Mouse (Mus musculus) hindbrain, postnatal 0 days (tissue): ENCODE measurements around the gene Fam126b. TPM values are rescaled to one million over a fixed set of nuclear protein-coding genes. Genes with fewer than 3 reads are reported as not detected.
"Not testable (repeated sequence)": the region's sequence is repeated elsewhere in the genome, so short reads cannot be mapped to it uniquely, and the experiment has no call there.

Experiments used
- ATAC-seq: fragments of 200-750 bp; cut with Nextera tagmentation; 2 replicates; pipeline ENCODE4 v1.8.0; 2017; ENCODE audit warnings: mild to moderate bottlenecking, moderate TSS enrichment, moderate library complexity
- DNase-seq: peaks from one replicate; pipeline ENCODE4 v3.0.0-alpha.2; 2015; ENCODE audit warnings: low spot score
- H3K27ac ChIP-seq: fragments of 300-500 bp; sonication (generic); 2 replicates; pipeline ENCODE4 v1.5.1; 2014; ENCODE audit warnings: mild to moderate bottlenecking
- H3K27me3 ChIP-seq: fragments of 300-500 bp; sonication (generic); 2 replicates; pipeline ENCODE4 v1.6.1; 2014; ENCODE audit warnings: low read length, mixed read lengths; ENCODE audit not compliant: insufficient read depth
- H3K36me3 ChIP-seq: fragments of 300-500 bp; sonication (generic); 2 replicates; pipeline ENCODE4 v1.6.1; 2014; ENCODE audit warnings: low read length, mixed read lengths; ENCODE audit not compliant: insufficient read depth
- H3K4me1 ChIP-seq: fragments of 300-500 bp; sonication (generic); 2 replicates; pipeline ENCODE4 v1.6.1; 2014; ENCODE audit warnings: antibody characterized with exemption, low read length, mixed read lengths; ENCODE audit not compliant: insufficient read depth
- H3K4me2 ChIP-seq: fragments of 300-500 bp; sonication (generic); 2 replicates; pipeline ENCODE4 v1.6.1; 2014; ENCODE audit warnings: low read depth, mild to moderate bottlenecking, low read length, moderate library complexity, mixed read lengths
- H3K4me3 ChIP-seq: fragments of 300-500 bp; sonication (generic); 2 replicates; pipeline ENCODE4 v1.5.1; 2014; ENCODE audit warnings: low read length
- H3K9ac ChIP-seq: fragments of 300-500 bp; sonication (generic); replicated peaks from 2 replicates; pipeline ENCODE4 v1.6.1; 2014; ENCODE audit warnings: mild to moderate bottlenecking, low read length, moderate library complexity, mixed read lengths
- H3K9me3 ChIP-seq: fragments of 300-500 bp; sonication (generic); 2 replicates; pipeline ENCODE4 v1.6.1; 2016; ENCODE audit warnings: low read length, mixed read lengths
- CTCF ChIP-seq: IDR thresholded peaks from 2 replicates; pipeline ENCODE4 v1.5.1; 2016; ENCODE audit warnings: antibody characterized with exemption, control low read depth, low read depth
- WGBS: fragments of 180-500 bp; shearing (Covaris S2); extraction: QIAGEN DNeasy Blood & Tissue Kit; methylation state at CpG from one replicate; pipeline ENCODE4 v1.1.7; 2014; 5-methylcytosine and 5-hydroxymethylcytosine counted together
- polyA plus RNA-seq: library from polyadenylated mRNA; unstranded; fragments of >200 nt; fragmentation: Nextera tagmentation; extraction: Ambion mirVana; gene quantifications from 2 replicates; pipeline ENCODE4 v1.2.1, GENCODE M21; 2015
- total RNA-seq: library from RNA; depleted of rRNA; stranded (reverse); fragments of >200 nt; gene quantifications from 2 replicates; pipeline ENCODE4 v1.2.3, GENCODE M21; 2014; rRNA removed

The Fam126b gene
- total RNA-seq: 13.4 and 16.3 TPM in 2 replicates
- 11.1 and 12.3 TPM in 2 replicates for polyA plus RNA-seq

GRCm38 (mm10) chr1:58586171-58586997 is at the start of gene Fam126b, which contains the start of gene Ndufb3:
TSS of gene Fam126b (minus strand) at chr1:58586323.
TSS of gene Ndufb3 (plus strand) at chr1:58586384.
- Histone ChIP-seq H3K4me3 (peak within 1 kb of the TSS; percentile 48), H3K36me3 (no peaks in the 10 kb centered on the region), H3K4me1 (peaks cover 6% of the 10 kb centered on the region), H3K27me3 (no peaks in the 10 kb centered on the region), H3K4me2 (peak within 1 kb of the TSS; percentile 86), H3K9ac (peak within 1 kb of the TSS; percentile 63), H3K27ac (peak within 1 kb of the TSS; percentile 91), H3K9me3 (no peaks in the 10 kb centered on the region)
- peak; percentile 95 for DNase-seq
- WGBS: under 1% methylated on average over 41 of the region's 41 CpGs
- peak; percentile 13; the same call in 1 of the 2 replicates for TF ChIP-seq CTCF
- peak; percentile 99 for ATAC-seq

DNA sequence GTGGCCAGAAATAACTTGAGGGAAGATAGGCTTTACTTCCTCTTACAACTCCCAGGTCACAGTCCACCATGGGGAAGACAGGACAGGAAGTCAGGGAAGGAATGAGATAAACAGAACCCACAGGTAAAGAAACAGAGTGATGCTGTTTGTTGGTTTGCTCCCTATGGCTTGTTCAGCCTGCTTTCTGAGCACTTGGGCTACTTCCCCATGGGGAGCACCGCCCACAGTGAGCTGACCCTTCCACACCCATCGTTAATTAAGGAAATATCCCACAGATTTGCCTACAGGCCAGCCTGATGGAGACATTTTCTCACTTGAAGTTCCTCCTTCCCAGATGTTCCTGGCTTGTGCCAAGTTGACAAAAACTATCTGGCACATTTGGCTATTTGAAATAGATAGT is 42.7 kb upstream of the Fam126b start:
- not testable (repeated sequence) for H3K27me3 ChIP-seq, H3K4me1 ChIP-seq, H3K9me3 ChIP-seq, H3K4me2 ChIP-seq, ATAC-seq, H3K9ac ChIP-seq, H3K27ac ChIP-seq, H3K36me3 ChIP-seq, H3K4me3 ChIP-seq, DNase-seq
- 67% methylated on average over 1 of the region's 2 CpGs for WGBS

GRCm38 (mm10) chr1:58621996-58622748 is 36.0 kb upstream of the Fam126b start:
- no peaks in the 10 kb centered on the region for H3K27me3 ChIP-seq
- H3K4me3 ChIP-seq: no peak overlapping the region
- ATAC-seq (peak; percentile 78), DNase-seq (peak; percentile 48)
- no peaks in the 10 kb centered on the region for H3K36me3 ChIP-seq
- no peak overlapping the region; the same call in 1 of the 2 replicates for H3K27ac ChIP-seq
- H3K9me3 ChIP-seq: no peaks in the 10 kb centered on the region
- no peak overlapping the region for H3K9ac ChIP-seq
- no peak for TF ChIP-seq CTCF
- no peak overlapping the region for H3K4me2 ChIP-seq
- no peaks in the 10 kb centered on the region for H3K4me1 ChIP-seq
- WGBS: 60% methylated on average over 7 of the region's 7 CpGs

- H3K4me1 ChIP-seq: no peaks in the 10 kb centered on the region
- DNase-seq (no peak), ATAC-seq (no peak)
- no peaks in the 10 kb centered on the region for H3K27me3 ChIP-seq
- no peak overlapping the region for H3K9ac ChIP-seq
- 79% methylated on average over 3 of the region's 3 CpGs for WGBS
- no peaks in the 10 kb centered on the region for H3K9me3 ChIP-seq
- H3K27ac ChIP-seq: no peak overlapping the region
- H3K4me2 ChIP-seq: no peak overlapping the region
- no peaks in the 10 kb centered on the region for H3K36me3 ChIP-seq
- TF ChIP-seq CTCF: no peak
- no peak overlapping the region for H3K4me3 ChIP-seq
These were observed 35.1 kb upstream of the Fam126b start for GRCm38 (mm10) chr1:58621251-58621650.

- TF ChIP-seq CTCF: no peak
- Histone ChIP-seq H3K4me2 (no peak overlapping the region), H3K4me1 (no peaks in the 10 kb centered on the region), H3K9me3 (no peaks in the 10 kb centered on the region), H3K9ac (no peak overlapping the region), H3K27me3 (no peaks in the 10 kb centered on the region), H3K36me3 (no peaks in the 10 kb centered on the region), H3K4me3 (no peak overlapping the region), H3K27ac (no peak overlapping the region)
- 91% methylated on average over 2 of the region's 2 CpGs for WGBS
- DNase-seq (no peak), ATAC-seq (no peak)
These were observed 32.6 kb upstream of the Fam126b start for GRCm38 (mm10) chr1:58618766-58619165.

- no peak for ATAC-seq
These were observed 32.0 kb upstream of the Fam126b start for GRCm38 (mm10) chr1:58617978-58618668.

More at GRCm38 (mm10) chr1:58617978-58618668, 32.0 kb upstream of the Fam126b start:
- TF ChIP-seq CTCF: no peak
- 72% methylated on average over 6 of the region's 6 CpGs for WGBS
- Histone ChIP-seq H3K27ac (no peak overlapping the region), H3K9ac (no peak overlapping the region), H3K4me1 (no peaks in the 10 kb centered on the region), H3K36me3 (no peaks in the 10 kb centered on the region), H3K27me3 (no peaks in the 10 kb centered on the region), H3K9me3 (no peaks in the 10 kb centered on the region), H3K4me2 (no peak overlapping the region), H3K4me3 (no peak overlapping the region)
- DNase-seq: no peak
